In the genomic region with DNA sequence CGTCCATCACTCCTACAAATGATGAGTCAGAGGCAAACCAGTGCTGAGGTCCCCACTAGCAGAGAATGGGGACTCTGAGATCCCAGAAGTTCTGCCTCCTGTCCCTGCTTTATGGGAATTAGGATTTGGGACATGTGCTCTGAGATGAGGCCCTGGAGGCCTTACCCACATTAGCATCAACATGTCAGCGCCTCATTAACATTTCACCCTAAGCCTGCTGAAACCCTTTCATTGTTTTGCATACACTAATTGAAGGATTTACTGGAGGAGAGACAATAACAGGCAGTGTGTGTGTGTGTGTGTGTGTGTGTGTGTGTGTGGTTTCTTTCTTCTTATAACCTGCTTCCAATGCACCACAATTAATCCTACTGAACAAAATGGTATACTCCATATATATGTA, we compare ENCODE assay signal across 19 mouse cellular contexts.
DNase-seq lines count a peak whose midpoint lies in the region; ATAC-seq and TF ChIP-seq lines count a peak whose summit lies in the region.
"Had no signal": no experiment of that assay in that cellular context is flagged by ENCODE, and none has a peak within 500 bp of the region (broad histone marks: within the 10 kb centered on the region; RNA-seq: fewer than 3 reads in every experiment).

No protein-coding gene starts in this region.

- no peaks in the 10 kb centered on the region for H3K27me3 ChIP-seq in hindbrain, embryonic 12.5 days
- H3K27me3 ChIP-seq in hindbrain, embryonic 10.5 days (ENCODE audit: insufficient read depth, poor library complexity, severe bottlenecking), result no peaks in the 10 kb centered on the region
- H3K27me3 ChIP-seq in midbrain, embryonic 14.5 days (ENCODE audit: control insufficient read depth, insufficient read depth, low read length), result no peaks in the 10 kb centered on the region
- H3K27me3 ChIP-seq: embryonic facial prominence, embryonic 13.5 days; hindbrain, embryonic 15.5 days; limb, embryonic 15.5 days; liver, embryonic 15.5 days had no signal

- no peak overlapping the region for H3K9ac ChIP-seq in hindbrain, embryonic 12.5 days
- no peak overlapping the region for H3K9ac ChIP-seq in midbrain, embryonic 14.5 days (replicated peaks; ENCODE audit: low read length)
- H3K9ac ChIP-seq: embryonic facial prominence, embryonic 13.5 days; heart, embryonic 15.5 days; hindbrain, embryonic 15.5 days; limb, embryonic 15.5 days; liver, embryonic 15.5 days had no signal

- TF ChIP-seq POLR2A in brain, embryonic 14.5 days (IDR thresholded peaks at IDR 0.05; ENCODE audit: borderline replicate concordance, extremely low read depth, insufficient read depth, insufficient read length, poor library complexity, severe bottlenecking), result no peak

- H3K4me3 ChIP-seq in hindbrain, embryonic 12.5 days, result no peak overlapping the region
- H3K4me3 ChIP-seq in hindbrain, embryonic 10.5 days, result no peak overlapping the region
- H3K4me3 ChIP-seq in midbrain, embryonic 14.5 days (replicated peaks; ENCODE audit: low read depth, low read length), result no peak overlapping the region
- H3K4me3 ChIP-seq: embryonic facial prominence, embryonic 13.5 days; heart, embryonic 15.5 days; hindbrain, embryonic 15.5 days; limb, embryonic 15.5 days; liver, embryonic 15.5 days had no signal

- no peak overlapping the region for H3K4me2 ChIP-seq in hindbrain, embryonic 12.5 days (replicated peaks)
- no peak overlapping the region for H3K4me2 ChIP-seq in midbrain, embryonic 14.5 days (ENCODE audit: low read length)
- H3K4me2 ChIP-seq: embryonic facial prominence, embryonic 13.5 days; heart, embryonic 15.5 days; hindbrain, embryonic 15.5 days; limb, embryonic 15.5 days; liver, embryonic 15.5 days had no signal

- H3K36me3 ChIP-seq in hindbrain, embryonic 12.5 days, result no peaks in the 10 kb centered on the region
- no peaks in the 10 kb centered on the region for H3K36me3 ChIP-seq in hindbrain, embryonic 10.5 days
- no peaks in the 10 kb centered on the region for H3K36me3 ChIP-seq in midbrain, embryonic 14.5 days (ENCODE audit: control insufficient read depth, insufficient read depth, low read length)
- H3K36me3 ChIP-seq: embryonic facial prominence, embryonic 13.5 days; heart, embryonic 15.5 days; hindbrain, embryonic 15.5 days; limb, embryonic 15.5 days; liver, embryonic 15.5 days had no signal

- no peaks in the 10 kb centered on the region for H3K4me1 ChIP-seq in hindbrain, embryonic 12.5 days
- H3K4me1 ChIP-seq in hindbrain, embryonic 10.5 days (replicated peaks), result 0 out of 2 replicates have a peak, but pooled peaks cover 3% of the 10 kb centered on the region
- H3K4me1 ChIP-seq in midbrain, embryonic 14.5 days (ENCODE audit: control insufficient read depth, insufficient read depth, low read length), result 0 out of 2 replicates have a peak, but pooled peaks cover 5% of the 10 kb centered on the region
- H3K4me1 ChIP-seq: heart, embryonic 15.5 days; hindbrain, embryonic 15.5 days; limb, embryonic 15.5 days; liver, embryonic 15.5 days had no signal

- intact Hi-C loops in gastrocnemius, postnatal 14 days (cut with DNase I; ENCODE audit: low total_unique reads), result no loop called here

- H3K27ac ChIP-seq in hindbrain, embryonic 12.5 days, result no peak overlapping the region
- H3K27ac ChIP-seq in hindbrain, embryonic 10.5 days, result no peak overlapping the region
- no peak overlapping the region for H3K27ac ChIP-seq in midbrain, embryonic 14.5 days (replicated peaks; ENCODE audit: low read depth, low read length)
- H3K27ac ChIP-seq: embryonic facial prominence, embryonic 13.5 days; heart, embryonic 15.5 days; hindbrain, embryonic 15.5 days; limb, embryonic 15.5 days; liver, embryonic 15.5 days had no signal

- peak; percentile 80 for ATAC-seq in hindbrain, embryonic 12.5 days (ENCODE audit: low FRiP score)
- peak; percentile 72 for ATAC-seq in midbrain, embryonic 14.5 days (ENCODE audit: low FRiP score, low TSS enrichment)
- ATAC-seq: intestine, postnatal 0 days had no signal

- H3K9me3 ChIP-seq in hindbrain, embryonic 12.5 days (replicated peaks), result no peaks in the 10 kb centered on the region
- H3K9me3 ChIP-seq in hindbrain, embryonic 10.5 days, result no peaks in the 10 kb centered on the region
- no peaks in the 10 kb centered on the region for H3K9me3 ChIP-seq in midbrain, embryonic 14.5 days (ENCODE audit: control insufficient read depth, low read length)
- H3K9me3 ChIP-seq: embryonic facial prominence, embryonic 13.5 days; heart, embryonic 15.5 days; hindbrain, embryonic 15.5 days; limb, embryonic 15.5 days; liver, embryonic 15.5 days had no signal

- DNase-seq in hindbrain, embryonic 10.5 days (ENCODE audit: low spot score), result no peak
- peak; percentile 8 for DNase-seq in Muller cell, postnatal 12 days (ENCODE audit: inconsistent ontology term)
- DNase-seq in brain, embryonic 14.5 days (ENCODE audit: low read depth), result peak; percentile 89
- DNase-seq in midbrain, embryonic 14.5 days, result peak; percentile 55
- DNase-seq in layer of hippocampus, postnatal 10 days (ENCODE audit: low spot score in 2 of 2), result no peak
- no peak for DNase-seq in gastrocnemius, postnatal 14 days
- DNase-seq: adrenal gland, adult 2 months; cerebellum, adult 8-10 months; gastrocnemius, postnatal 25 days; layer of hippocampus, postnatal 36 days; spleen, adult 18-20 months; thymus, postnatal 4 days had no signal

- no peak for TF ChIP-seq CTCF in brain, embryonic 14.5 days (IDR thresholded peaks at IDR 0.05; ENCODE audit: borderline replicate concordance, extremely low read depth, insufficient read depth, insufficient read length)

- 59% methylated on average over 2 of the region's 2 CpGs for WGBS in hindbrain, embryonic 12.5 days
- 83% methylated on average over 2 of the region's 2 CpGs for WGBS in hindbrain, embryonic 10.5 days
- 51% methylated on average over 2 of the region's 2 CpGs for WGBS in midbrain, embryonic 14.5 days

Comparison
In these comparisons a context has a peak if more than half of its experiments do, and no peak if none do; other contexts are left out.
1. DNase-seq: peak in Muller cell, postnatal 12 days (single experiment), brain, embryonic 14.5 days (single experiment) and midbrain, embryonic 14.5 days (single experiment); none in hindbrain, embryonic 10.5 days (single experiment), layer of hippocampus, postnatal 10 days (0 of 2) and gastrocnemius, postnatal 14 days (single experiment).